Mouse (Mus musculus) left cerebral cortex, adult 18-20 months (tissue): ENCODE results near the gene Tomm40. TPM values are rescaled to one million over a fixed set of nuclear protein-coding genes. Genes with fewer than 3 reads are reported as not detected.

ENCODE experiments used
- DNase-seq, 2 experiments: peaks; one replicate each; pipeline ENCODE4 v3.0.0; 2021 to 2022; ENCODE audit warnings: low spot score in 2 of 2, mixed read lengths in 1 of 2
- total RNA-seq, 2 experiments: library from RNA; stranded (reverse); gene quantifications; 2 replicates each; pipeline ENCODE4 v1.2.3; 2021

Tomm40 gene
- total RNA-seq, 2 experiments from 2014 or later, result 116 to 122 TPM

GRCm38 (mm10) chr7:19746426-19747201, 31.4 kb upstream of the Tomm40 start:
- no peak for DNase-seq

- no peak for DNase-seq
Measured at GRCm38 (mm10) chr7:19745971-19746370, 30.7 kb upstream of the Tomm40 start.

GRCm38 (mm10) chr7:19744590-19745385, 29.6 kb upstream of the Tomm40 start:
- no peak for DNase-seq

GRCm38 (mm10) chr7:19743791-19744190, 28.6 kb upstream of the Tomm40 start:
- no peak for DNase-seq

GRCm38 (mm10) chr7:19742468-19742867, 27.2 kb upstream of the Tomm40 start:
- DNase-seq, result no peak

GRCm38 (mm10) chr7:19741329-19742031, 26.2 kb upstream of the Tomm40 start:
- DNase-seq, result no peak

- DNase-seq, result no peak
Measured at GRCm38 (mm10) chr7:19740269-19740668, 25.0 kb upstream of the Tomm40 start.

- DNase-seq, result no peak
Measured at GRCm38 (mm10) chr7:19738771-19739170, 23.5 kb upstream of the Tomm40 start.

GRCm38 (mm10) chr7:19736389-19737057, 21.3 kb upstream of the Tomm40 start:
- no peak for DNase-seq

- no peak for DNase-seq
Measured at GRCm38 (mm10) chr7:19734178-19734666, 19.0 kb upstream of the Tomm40 start.

- DNase-seq, result no peak
Measured at GRCm38 (mm10) chr7:19726541-19726940, 11.3 kb upstream of the Tomm40 start.

GRCm38 (mm10) chr7:19724167-19724566, 8.9 kb upstream of the Tomm40 start:
- no peak for DNase-seq

- DNase-seq, result no peak
Measured at GRCm38 (mm10) chr7:19722754-19723195, 7.5 kb upstream of the Tomm40 start.

- no peak for DNase-seq
Measured at GRCm38 (mm10) chr7:19719200-19719599, 4.0 kb upstream of the Tomm40 start.

GRCm38 (mm10) chr7:19718297-19718952, 3.2 kb upstream of the Tomm40 start:
- no peak for DNase-seq

GRCm38 (mm10) chr7:19717346-19717745, 2.1 kb upstream of the Tomm40 start:
- DNase-seq, result no peak

GRCm38 (mm10) chr7:19716822-19717221, 1.6 kb upstream of the Tomm40 start:
- DNase-seq, result no peak

GRCm38 (mm10) chr7:19716055-19716682, 931 bp upstream of the Tomm40 start:
- DNase-seq, result no peak

GRCm38 (mm10) chr7:19714836-19715235, 402 bp downstream of the Tomm40 start:
- DNase-seq, result no peak

GRCm38 (mm10) chr7:19713598-19713997, 1.6 kb downstream of the Tomm40 start:
- DNase-seq, result no peak
